Mouse (Mus musculus): ENCODE measurements around the gene Ppp1r13l.

Ppp1r13l gene

GRCm38 (mm10) chr7:19337122-19337521 is 22.4 kb upstream of the Ppp1r13l start:
- DNase-seq (ENCODE audit: low spot score in 2 of 2) = no peak

DNA sequence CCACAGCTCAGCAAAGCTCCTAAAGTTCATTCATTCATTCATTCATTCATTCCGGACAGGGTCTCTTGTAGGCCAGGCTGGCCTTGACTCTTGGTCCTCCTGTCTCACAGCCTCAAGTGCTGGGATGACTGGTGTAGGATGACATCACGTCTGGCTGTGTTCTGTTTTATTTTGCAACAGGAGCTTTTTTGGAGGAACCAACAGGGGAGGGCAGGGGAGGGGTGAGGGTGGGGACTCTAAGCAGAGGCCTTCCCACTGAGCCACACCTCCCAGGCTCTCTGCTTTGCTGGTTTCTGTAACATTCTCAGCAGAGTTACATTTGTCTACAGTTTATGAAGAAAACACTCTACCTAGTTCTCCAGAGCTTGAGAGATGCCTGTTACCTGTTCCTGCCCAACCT is 21.5 kb upstream of the Ppp1r13l start:
- DNase-seq (ENCODE audit: low spot score in 2 of 2) = no peak

DNA sequence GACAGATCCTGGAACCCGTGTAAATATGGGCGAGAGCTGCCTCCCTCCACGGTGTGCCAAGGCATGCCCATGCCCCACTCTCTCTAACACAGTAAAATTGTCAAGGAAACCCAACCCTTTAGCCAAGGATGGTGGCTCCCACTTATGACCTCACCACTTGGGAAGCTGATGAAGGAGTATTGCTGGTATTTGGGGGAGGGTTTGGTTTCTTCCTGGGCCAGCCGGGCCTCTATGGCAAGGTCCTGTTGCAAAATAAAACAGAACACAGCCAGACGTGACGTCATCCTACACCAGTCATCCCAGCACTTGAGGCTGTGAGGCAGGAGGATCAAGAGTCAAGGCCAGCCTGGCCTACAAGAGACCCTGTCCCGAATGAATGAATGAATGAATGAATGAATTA is 21.0 kb upstream of the Ppp1r13l start:
- no peak for DNase-seq (ENCODE audit: low spot score in 2 of 2)

DNA sequence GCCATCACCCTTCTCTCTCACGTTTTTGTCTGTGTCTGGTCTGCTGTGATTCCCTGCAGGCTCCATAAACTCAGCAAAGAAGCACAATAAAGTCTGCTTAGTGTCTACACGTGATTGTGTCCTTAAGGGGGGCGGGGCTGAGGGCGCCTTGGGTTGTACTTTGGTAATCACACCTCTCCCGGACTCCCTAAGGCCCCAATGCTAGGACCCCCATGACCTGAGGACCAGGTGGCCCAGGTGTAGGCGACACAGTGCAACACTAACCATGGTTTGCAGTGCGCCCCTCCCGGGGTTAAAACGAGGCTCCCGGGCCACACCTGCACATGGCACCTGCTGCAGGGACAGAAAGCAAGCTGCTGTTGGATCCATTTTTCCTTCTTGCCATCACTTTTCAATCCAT is 18.3 kb upstream of the Ppp1r13l start:
- DNase-seq (ENCODE audit: low spot score in 2 of 2) = no peak

GRCm38 (mm10) chr7:19341761-19342409 is 17.7 kb upstream of the Ppp1r13l start:
- peak in 1 of 2 experiments; percentile 50 for DNase-seq (ENCODE audit: low spot score in 2 of 2)

DNA sequence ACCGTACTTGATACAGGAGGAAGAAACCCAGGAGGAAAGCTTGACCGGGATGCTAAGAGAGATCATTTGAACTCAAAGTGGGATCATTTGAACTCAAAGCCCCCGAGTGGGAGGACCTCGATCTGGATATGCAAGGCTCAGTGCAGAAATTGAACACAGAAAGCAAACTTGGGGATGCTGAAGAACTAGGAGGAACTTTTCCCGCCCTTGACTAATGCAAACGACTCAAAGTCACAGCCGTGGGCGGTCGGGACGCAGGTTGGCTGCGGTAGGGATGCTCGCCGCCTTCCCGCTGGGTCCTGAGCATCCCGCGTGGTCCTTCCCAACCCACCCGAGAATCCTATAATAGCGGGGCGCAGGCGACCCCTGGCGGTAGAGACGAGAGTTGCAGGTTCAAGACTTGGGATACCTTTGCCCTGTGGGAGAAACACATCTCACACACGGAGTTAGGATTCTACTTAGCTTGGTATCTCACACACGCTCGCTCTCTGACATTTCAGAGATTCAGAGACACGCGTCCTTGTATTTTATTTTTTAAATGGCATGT is 17.0 kb upstream of the Ppp1r13l start:
- peak; percentile 80 to 89 for DNase-seq (ENCODE audit: low spot score in 2 of 2)

DNA sequence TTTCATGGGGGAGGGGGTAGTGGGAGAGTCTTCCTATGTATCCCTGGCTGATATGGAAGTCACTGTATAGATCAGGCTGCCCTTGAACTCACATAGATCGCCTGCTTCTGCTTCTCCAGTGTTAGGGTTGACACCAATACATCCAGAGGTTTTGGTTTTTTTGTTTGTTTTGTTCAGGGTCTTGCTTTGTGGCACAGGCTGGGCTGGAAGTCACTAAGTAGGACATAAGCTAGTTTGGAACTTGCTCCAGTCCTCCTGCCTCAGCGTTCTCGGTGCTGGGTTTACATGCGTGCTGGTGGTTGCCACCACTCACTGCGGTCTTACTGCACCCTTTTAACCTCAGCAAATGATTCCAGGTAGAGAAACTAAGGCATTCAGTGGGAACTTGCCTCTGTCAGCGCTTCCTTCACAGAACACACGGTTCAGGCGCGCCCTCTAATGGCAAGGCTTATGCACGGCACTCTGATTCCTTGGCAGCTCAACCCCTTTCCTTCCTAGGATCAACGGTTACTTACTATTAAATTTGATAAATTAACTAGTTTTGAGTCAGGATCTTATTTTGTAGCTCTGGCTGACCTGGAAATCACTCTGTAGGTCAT is 16.2 kb upstream of the Ppp1r13l start:
- peak in 1 of 2 experiments; percentile 60 for DNase-seq (ENCODE audit: low spot score in 2 of 2)

DNA sequence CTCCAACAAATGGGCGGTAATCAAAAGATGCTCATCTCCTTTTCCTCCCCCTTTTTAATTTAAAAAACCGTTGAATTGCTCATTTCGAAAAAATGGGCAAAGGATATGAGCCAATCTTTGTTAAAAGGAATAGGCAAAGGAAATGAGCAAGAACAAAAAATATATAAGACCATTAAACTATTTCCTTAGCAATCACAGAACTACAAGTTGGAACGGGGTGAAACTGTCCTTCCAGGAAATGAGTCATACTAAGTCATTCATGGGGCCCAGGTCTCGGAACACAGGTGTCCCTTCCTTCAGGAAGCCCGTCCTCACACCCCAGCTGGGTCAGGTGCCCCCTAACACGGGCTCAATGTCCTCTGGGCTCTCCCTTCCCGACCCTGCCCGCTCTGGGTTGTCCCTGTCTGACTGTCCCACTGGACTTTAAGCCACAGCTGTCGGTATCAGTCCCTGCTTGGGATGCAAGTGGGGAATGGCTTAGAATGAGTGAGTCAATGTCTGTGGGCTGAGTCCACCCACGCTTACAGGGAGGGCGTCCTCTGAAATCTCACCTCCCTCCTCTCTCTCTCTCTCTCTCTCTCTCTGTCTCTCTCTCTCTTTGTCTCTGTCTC is 15.2 kb upstream of the Ppp1r13l start, which contains the start of gene Ercc1:
Gene Ercc1 (plus strand): TSS at position 542 of the 611 bp plus-strand sequence.
- no peak for DNase-seq (ENCODE audit: low spot score in 2 of 2)

DNA sequence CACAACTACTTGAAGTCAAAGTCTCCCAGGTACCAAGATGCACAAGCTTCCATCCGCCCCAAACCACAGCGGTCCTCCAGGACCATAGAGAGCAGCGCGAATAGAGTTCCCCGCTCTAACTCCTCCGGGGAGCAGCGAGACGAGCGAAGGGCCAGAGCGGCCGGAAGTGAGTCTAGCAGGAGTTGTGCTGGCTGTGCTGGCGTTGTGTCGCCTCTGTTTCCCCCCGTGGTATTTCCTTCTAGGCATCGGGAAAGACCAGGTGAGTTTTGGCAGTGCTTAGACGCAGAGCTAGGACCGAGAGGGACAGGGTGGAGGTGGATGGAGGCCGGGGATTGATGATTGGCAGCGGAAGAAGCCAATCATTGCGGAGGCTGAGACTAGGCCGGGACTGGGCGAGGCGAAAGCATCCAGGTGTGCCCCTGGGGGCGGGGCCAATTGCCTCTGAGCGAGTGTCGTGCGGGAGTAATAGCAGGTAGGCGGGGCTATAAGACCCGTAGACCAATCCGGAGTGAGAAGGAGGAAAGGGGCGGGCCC is 14.5 kb upstream of the Ppp1r13l start:
- DNase-seq (ENCODE audit: low spot score in 2 of 2) = peak; percentile 92 to 93

DNA sequence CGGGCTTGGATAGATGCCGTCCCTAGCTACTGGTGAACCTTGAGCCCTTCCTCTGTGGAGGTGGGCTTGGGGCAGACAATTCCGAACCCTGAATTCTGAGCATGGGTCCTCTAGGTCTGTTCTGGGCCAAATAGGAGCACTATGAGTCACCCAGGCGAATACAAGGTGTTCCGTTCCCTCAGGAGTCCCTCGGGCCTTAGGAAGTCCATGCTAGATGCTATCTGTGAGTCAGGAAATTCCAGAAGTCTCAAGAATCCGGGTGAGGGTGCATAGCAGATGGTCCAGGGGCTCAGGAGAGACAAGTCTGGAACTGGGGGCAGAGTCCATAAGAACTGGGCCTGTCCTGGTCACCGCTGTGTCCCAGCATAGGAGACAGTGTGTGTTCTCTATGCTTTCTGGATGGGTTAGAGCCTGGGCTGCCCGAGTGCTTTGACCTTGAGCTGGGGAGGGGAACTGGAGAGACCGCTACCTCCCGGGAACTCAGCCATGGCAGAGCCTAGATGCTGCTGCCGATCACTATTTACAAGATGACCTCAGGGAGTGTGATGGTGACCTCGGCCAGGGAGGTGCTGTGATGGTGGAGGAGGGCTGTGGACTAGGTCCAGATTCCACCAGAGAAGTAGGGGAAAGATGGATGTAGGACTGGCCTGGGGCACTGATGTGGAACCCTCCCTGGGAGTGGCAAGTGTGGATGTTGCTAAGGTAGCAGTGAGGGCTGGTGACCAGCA is 10.2 kb upstream of the Ppp1r13l start:
- no peak for DNase-seq (ENCODE audit: low spot score in 2 of 2)

GRCm38 (mm10) chr7:19350221-19350620 is 9.3 kb upstream of the Ppp1r13l start:
- DNase-seq (ENCODE audit: low spot score in 2 of 2) = no peak

DNA sequence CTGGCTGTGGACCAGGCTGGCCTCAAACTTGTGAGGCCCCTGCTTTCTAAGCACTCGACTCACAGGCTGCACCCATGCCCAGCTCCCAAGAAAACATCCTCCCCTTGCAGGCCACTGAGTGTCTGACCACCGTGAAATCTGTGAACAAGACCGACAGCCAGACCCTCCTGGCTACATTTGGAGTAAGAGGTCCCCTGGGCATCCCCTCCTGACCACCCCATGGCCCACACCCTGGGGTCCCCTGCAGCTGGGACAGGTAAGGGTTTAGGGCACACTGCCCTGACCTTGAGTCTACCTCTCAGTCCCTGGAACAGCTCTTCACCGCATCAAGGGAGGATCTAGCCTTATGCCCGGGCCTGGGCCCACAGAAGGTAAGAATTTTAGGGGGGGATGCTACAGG is 4.6 kb upstream of the Ppp1r13l start:
- DNase-seq (ENCODE audit: low spot score in 2 of 2) = no peak

- no peak for DNase-seq (ENCODE audit: low spot score in 2 of 2)
Observed at GRCm38 (mm10) chr7:19356311-19356710, 3.2 kb upstream of the Ppp1r13l start.

DNA sequence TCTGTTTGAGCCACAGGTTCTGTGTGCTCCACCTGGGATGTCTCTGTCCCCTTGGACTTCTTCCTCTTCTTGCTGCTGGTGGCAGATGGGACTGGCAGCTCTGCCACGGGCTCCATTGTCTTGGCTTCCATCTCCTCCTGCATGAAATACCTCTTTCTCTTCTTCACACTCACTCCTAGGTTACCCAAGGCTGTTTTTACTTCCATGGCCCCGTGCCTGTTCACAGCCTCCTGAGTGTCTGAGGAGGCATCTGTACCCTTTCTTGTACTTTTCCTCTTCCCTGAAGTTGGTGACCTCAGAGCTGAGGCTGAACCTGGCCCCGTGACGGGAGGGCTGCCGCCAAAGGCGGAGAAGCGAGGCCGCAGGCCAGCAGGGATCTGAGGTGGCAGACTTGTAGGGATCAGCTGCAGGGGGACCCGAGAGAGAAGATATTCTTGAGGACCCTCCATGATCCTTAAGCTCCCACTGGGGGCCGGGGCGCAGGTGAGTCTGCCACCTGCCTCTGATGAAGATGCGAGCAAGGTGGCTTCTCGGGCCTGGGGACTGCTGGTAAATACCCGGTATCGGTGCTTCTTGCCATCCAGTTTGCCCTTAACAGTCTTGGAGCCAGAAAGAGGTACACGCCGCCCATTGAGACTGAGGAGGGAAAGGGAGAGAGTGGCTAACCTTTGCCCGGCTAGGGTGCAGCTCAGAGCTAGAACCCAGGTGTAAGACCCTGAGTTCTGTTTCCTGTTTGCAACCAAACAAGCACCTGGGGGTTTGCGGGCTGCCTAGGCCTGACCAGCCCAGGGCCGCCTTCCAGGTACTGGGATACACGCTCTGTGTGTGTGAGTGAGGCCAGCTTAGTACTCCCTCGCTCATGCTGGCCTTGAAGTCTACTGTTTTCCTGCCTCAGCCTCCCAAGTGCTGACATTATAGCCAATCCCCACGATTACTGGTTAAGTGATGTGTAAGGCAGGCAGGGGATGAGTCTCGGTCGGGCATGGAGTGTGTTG is 1.9 kb upstream of the Ppp1r13l start:
- DNase-seq (ENCODE audit: low spot score in 2 of 2) = no peak

GRCm38 (mm10) chr7:19358634-19359033 is 915 bp upstream of the Ppp1r13l start:
- DNase-seq (ENCODE audit: low spot score in 2 of 2) = no peak

DNA sequence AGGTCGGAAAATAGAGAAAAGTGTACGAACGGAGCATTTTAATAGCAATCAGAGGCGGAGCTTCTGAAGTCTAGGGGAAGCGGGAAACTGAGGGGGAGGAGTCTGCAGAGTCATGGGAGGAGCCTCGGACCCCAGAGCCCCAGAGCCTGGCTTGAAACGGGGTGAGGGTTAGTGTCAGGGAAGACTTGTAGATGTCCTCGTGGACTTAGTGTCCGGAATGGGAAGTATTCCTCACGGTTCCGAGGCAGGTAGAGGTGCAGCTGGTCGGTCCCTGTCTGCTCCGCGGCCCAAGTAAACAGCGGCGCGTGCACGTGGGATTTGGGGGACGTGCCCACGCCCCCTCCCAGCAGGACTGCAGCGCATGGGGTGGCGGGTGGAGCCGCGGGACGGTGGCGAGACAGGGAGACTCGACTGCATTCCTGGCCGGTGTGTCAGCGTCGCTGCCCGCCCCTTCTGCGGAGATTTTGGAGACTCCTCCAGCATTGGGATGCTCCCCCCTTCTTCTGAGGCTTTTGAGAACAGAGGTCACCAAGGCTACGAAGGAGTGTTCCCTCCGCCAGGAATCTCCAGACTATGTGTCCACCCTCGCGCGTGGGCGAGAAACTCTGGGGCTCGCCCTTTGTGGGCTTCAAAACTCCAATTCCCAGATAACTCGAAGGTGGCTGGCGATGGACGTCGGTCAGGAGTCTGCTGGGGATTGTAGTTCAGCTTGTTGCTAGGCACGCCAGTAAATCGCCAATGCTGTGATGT is 518 bp downstream of the Ppp1r13l start:
- DNase-seq (ENCODE audit: low spot score in 2 of 2) = peak; percentile 75 to 76

DNA sequence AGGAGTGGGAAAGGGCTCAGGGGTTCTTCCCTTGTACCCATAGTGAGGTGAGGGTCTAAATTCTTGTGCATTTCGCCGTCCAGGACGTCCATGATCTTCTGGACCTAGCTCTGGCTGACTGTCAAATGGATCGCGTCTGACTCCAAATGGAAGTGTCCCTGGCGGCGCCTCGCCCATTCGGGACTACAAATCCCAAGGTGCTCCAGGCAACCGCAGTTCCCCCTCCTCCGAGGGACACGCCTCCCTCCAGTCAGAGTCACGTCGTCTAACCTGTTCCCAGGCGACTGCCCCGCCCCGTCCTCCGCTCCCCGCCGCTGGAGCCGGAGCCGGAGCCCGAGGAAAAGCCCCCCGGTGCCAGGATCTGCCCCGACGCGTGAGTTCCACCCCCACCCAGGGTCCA is 1.4 kb downstream of the Ppp1r13l start:
- peak; percentile 86 to 88 for DNase-seq (ENCODE audit: low spot score in 2 of 2)

GRCm38 (mm10) chr7:19361720-19362119 is 2.2 kb downstream of the Ppp1r13l start:
- DNase-seq (ENCODE audit: low spot score in 2 of 2) = peak in 1 of 2 experiments; percentile 63

DNA sequence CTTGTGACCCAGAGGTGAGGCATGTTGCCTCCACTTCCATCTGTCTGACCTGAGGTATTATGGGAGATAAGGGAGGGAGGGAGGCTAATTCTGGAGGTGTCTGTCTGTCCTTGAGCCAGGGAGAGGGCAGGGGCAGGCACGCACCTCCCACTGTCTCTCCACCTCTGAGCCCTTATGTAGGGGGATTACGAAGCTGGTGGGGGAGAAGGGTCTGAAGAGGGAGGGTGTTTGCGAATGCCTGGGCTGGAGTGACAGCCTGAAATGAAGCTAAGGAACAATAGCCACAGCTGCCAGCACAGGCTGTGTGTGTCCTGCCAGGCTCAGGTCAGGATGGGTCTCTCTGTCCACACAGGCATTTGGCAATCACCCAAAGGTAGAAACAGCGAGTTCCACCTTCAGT is 2.7 kb downstream of the Ppp1r13l start:
- no peak for DNase-seq (ENCODE audit: low spot score in 2 of 2)

DNA sequence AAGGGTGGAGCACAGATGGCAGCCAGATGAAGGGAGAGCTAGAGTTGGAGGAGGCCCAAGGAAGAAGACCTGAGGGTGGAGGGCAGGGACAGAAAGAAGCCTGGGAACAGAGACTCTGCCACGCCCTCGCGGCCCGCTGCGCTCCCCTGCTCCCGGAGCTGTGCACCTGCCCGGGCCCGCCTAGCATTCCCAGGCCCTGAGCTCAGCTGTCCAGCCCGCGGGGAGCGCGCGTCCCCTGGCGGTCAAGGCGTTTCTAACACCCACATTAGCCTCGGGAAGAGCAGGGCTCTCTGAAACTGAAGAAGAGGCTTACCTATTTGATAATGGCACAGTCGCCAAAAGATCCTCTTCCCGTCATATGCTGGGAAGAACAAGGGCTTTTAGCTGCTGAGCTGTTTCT is 4.3 kb downstream of the Ppp1r13l start:
- no peak for DNase-seq (ENCODE audit: low spot score in 2 of 2)

All from frontal cortex, postnatal 10 days (tissue).